Mouse (Mus musculus): ENCODE results near the gene Fam24b. TPM values are rescaled to one million over a fixed set of nuclear protein-coding genes. Genes with fewer than 3 reads are reported as not detected.

The Fam24b gene
- total and polyA plus RNA-seq, 3 experiments = 0.21 TPM; not detected in 2

- no peak for TF ChIP-seq RCOR1 (conservative IDR thresholded peaks at IDR 0.05; ENCODE audit: low read depth, low read length)
- TF ChIP-seq MEF2A (IDR thresholded peaks at IDR 0.05; ENCODE audit: borderline replicate concordance, low read depth, low read length) = no peak
- peak; percentile 89 for TF ChIP-seq MAX (IDR thresholded peaks at IDR 0.05; ENCODE audit: low read length)
- no peak for TF ChIP-seq POLR2AphosphoS2 (IDR thresholded peaks at IDR 0.05; ENCODE audit: low read depth, low read length)
Measured at GRCm38 (mm10) chr7:131314493-131314892, 14.8 kb downstream of the Fam24b start (continued).

GRCm38 (mm10) chr7:131306733-131307132, 22.6 kb downstream of the Fam24b start:
- Histone ChIP-seq H3K4me2 (ENCODE audit: insufficient read depth, low read depth, poor library complexity, severe bottlenecking) (no peak overlapping the region), H3K27me3 (replicated peaks) (peaks cover 13% of the 10 kb centered on the region), H3K9ac (ENCODE audit: insufficient read depth, low read depth) (no peak overlapping the region), H3K79me2 (replicated peaks; ENCODE audit: control insufficient read depth, extremely low read depth, insufficient read depth, poor library complexity, severe bottlenecking) (no peaks in the 10 kb centered on the region), H3K4me1 (ENCODE audit: control insufficient read depth in 1 of 2, insufficient read depth in 2 of 2) (peaks cover 0 to 4% of the 10 kb centered on the region in 2 experiments; a peak in 1 of 4 replicates), H3K9me3 (replicated peaks; ENCODE audit: low read length) (no peaks in the 10 kb centered on the region), H3K27ac (ENCODE audit: insufficient read depth, low read depth) (no peak overlapping the region), H3K4me3 (replicated peaks in 1 of 3; ENCODE audit: low read depth in 2 of 3, low read length in 2 of 3, poor library complexity in 1 of 3) (no peak overlapping the region), H3K36me3 (replicated peaks in 1 of 2; ENCODE audit: control insufficient read depth in 1 of 2, insufficient read depth in 1 of 2, low read length in 1 of 2) (no peaks in the 10 kb centered on the region)
- in situ Hi-C loops (cut with MboI; ENCODE audit: low pct_ligation_motif_present, low pct_unique_long_range_greater_than_20kb, low sequenced_read_pairs) = no loop called here
- no peak for TF ChIP-seq RCOR1 (conservative IDR thresholded peaks at IDR 0.05; ENCODE audit: low read depth, low read length)
- TF ChIP-seq USF1 (IDR thresholded peaks at IDR 0.05; ENCODE audit: low read depth, low read length) = no peak
- TF ChIP-seq IRF4 (IDR thresholded peaks at IDR 0.05; ENCODE audit: low read depth, low read length) = no peak
- no peak for TF ChIP-seq USF2 (conservative IDR thresholded peaks at IDR 0.05; ENCODE audit: low read depth, low read length)
- no peak for TF ChIP-seq JUND (conservative IDR thresholded peaks at IDR 0.05; ENCODE audit: low read depth, low read length)
- TF ChIP-seq NELFE (IDR thresholded peaks at IDR 0.05; ENCODE audit: low read depth, low read length) = no peak
- no peak for TF ChIP-seq ELF1 (IDR thresholded peaks at IDR 0.05; ENCODE audit: low read depth, low read length)
- no peak for TF ChIP-seq KAT2A (IDR thresholded peaks at IDR 0.05; ENCODE audit: insufficient replicate concordance, low read length)
- no peak for TF ChIP-seq ZC3H11A (IDR thresholded peaks at IDR 0.05; ENCODE audit: low read depth, low read length)
- no peak for TF ChIP-seq SIN3A (IDR thresholded peaks at IDR 0.05; ENCODE audit: low read length)
- no peak for TF ChIP-seq MAFK (IDR thresholded peaks at IDR 0.05; ENCODE audit: insufficient replicate concordance, low read length)
- no peak for TF ChIP-seq MEF2A (IDR thresholded peaks at IDR 0.05; ENCODE audit: borderline replicate concordance, low read depth, low read length)
- no peak for TF ChIP-seq MAZ (IDR thresholded peaks at IDR 0.05; ENCODE audit: low read depth, low read length)
- no peak for TF ChIP-seq ZMIZ1 (IDR thresholded peaks at IDR 0.05; ENCODE audit: low read depth, low read length)
- TF ChIP-seq HCFC1 (IDR thresholded peaks at IDR 0.05; ENCODE audit: low read depth, low read length) = no peak
- TF ChIP-seq TCF12 (IDR thresholded peaks at IDR 0.05; ENCODE audit: low read depth, low read length) = no peak
- TF ChIP-seq POLR2A (IDR thresholded peaks at IDR 0.05; ENCODE audit: low read depth, low read length) = no peak
- no peak for TF ChIP-seq UBTF (IDR thresholded peaks at IDR 0.05; ENCODE audit: low read depth, low read length)
- TF ChIP-seq MAX (IDR thresholded peaks at IDR 0.05; ENCODE audit: low read length) = no peak
- DNase-seq (ENCODE audit: extremely low read depth) = no peak
- dilution Hi-C loops (cut with MboI; ENCODE audit: extremely low pct_ligation_motif_present, extremely low pct_unique_long_range_greater_than_20kb, low sequenced_read_pairs) = no loop called here
